Comparison of ENCODE assay signal across 12 mouse cellular contexts in the genomic region with DNA sequence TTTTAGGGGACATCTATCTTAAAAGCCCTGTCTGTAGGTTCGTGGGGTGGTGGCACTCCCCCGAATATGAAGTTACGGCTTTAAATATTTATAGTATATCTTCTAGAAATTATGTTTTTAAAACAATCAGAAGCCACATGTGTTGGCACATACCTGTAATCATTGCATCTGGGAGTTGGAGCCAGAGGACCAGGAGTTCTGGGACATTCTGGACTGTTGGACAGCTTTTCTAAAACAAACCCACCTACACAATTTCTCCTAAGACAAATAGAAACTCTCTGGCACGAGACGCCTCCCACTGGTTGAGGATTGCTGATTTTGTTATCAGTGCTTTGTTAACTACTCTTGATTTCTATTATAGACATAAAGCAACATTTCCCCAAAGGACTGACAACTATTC.
"Had no signal": no experiment of that assay in that cellular context is flagged by ENCODE, and none has a peak within 500 bp of the region (broad histone marks: within the 10 kb centered on the region; RNA-seq: fewer than 3 reads in every experiment).

No protein-coding gene starts in this region.

- H3K9ac ChIP-seq: liver, embryonic 14.5 days; stomach, embryonic 15.5 days had no signal

- H3K36me3 ChIP-seq: midbrain, embryonic 12.5 days; midbrain, embryonic 15.5 days; neural tube, embryonic 13.5 days; neural tube, embryonic 15.5 days; stomach, embryonic 15.5 days had no signal

- H3K27ac ChIP-seq: liver, embryonic 14.5 days; midbrain, embryonic 12.5 days; stomach, postnatal 0 days had no signal

- H3K27me3 ChIP-seq: neural tube, embryonic 13.5 days; neural tube, embryonic 15.5 days; stomach, embryonic 15.5 days had no signal

- DNase-seq: right cerebral cortex, adult 18-20 months; right cerebral cortex, postnatal 14 days; thymus, adult 2 months; thymus, postnatal 25 days; thymus, postnatal 4 days had no signal

- H3K9me3 ChIP-seq: midbrain, embryonic 12.5 days; midbrain, embryonic 15.5 days; neural tube, embryonic 13.5 days; neural tube, embryonic 15.5 days; stomach, embryonic 15.5 days had no signal
